Mouse (Mus musculus): ENCODE measurements around the gene Cttn. TPM values are rescaled to one million over a fixed set of nuclear protein-coding genes. Genes with fewer than 3 reads are reported as not detected.

The Cttn gene
- 85.8 and 91.3 TPM in 2 replicates for polyA plus RNA-seq (2012; rRNA removed)

GRCm38 (mm10) chr7:144470545-144471059 lies at the start of gene Cttn:
TSS of gene Cttn (minus strand) at chr7:144471009.
- Histone ChIP-seq H3K4me1 (ENCODE audit: control insufficient read depth, insufficient read depth, low read length) (peaks cover 10% of the 10 kb centered on the region; the same call in 1 of the 2 replicates), H3K4me3 (ENCODE audit: insufficient read depth, low read depth, low read length) (peak within 1 kb of the TSS; percentile 87), H3K27ac (ENCODE audit: insufficient read depth, low read depth, low read length) (peak within 1 kb of the TSS; percentile 80), H3K36me3 (ENCODE audit: control insufficient read depth, insufficient read depth, low read length) (no peaks in the 10 kb centered on the region), H3K27me3 (replicated peaks; ENCODE audit: control insufficient read depth, insufficient read depth, low read length) (no peaks in the 10 kb centered on the region)
- 2% methylated on average over 30 of the region's 30 CpGs for WGBS
- peak; percentile 95 for DNase-seq
- TF ChIP-seq POLR2A (IDR thresholded peaks at IDR 0.05; ENCODE audit: low read depth, low read length) (peak; percentile 59), CTCF (conservative IDR thresholded peaks at IDR 0.05; ENCODE audit: insufficient read depth, insufficient read length, low read depth, low read length) (no peak)

DNA sequence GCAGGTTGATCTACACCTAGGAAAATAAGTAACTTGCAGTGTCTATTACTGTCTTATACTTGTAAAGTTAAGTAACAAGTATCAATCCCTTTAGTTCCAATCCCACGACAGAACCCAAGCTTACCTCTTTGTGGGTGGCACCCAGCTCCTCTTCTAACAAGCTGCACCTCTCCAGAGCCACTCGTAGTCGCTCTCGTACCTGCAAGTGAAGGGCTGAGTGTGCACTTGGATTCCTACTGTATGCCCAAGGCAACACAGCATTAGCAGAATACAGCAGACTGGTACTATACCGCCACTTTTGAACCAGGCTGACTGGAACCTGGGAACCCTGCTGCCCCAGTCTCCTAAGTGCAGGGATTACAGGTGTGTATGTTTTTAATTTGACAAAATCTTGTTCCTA lies 49.0 kb upstream of the Cttn start:
- no peak overlapping the region for H3K4me3 ChIP-seq (ENCODE audit: insufficient read depth, low read depth, low read length)
- H3K27me3 ChIP-seq (replicated peaks; ENCODE audit: control insufficient read depth, insufficient read depth, low read length): no peaks in the 10 kb centered on the region
- no peaks in the 10 kb centered on the region for H3K4me1 ChIP-seq (ENCODE audit: control insufficient read depth, insufficient read depth, low read length)
- no peak for TF ChIP-seq POLR2A (IDR thresholded peaks at IDR 0.05; ENCODE audit: low read depth, low read length)
- no peak for TF ChIP-seq CTCF (conservative IDR thresholded peaks at IDR 0.05; ENCODE audit: insufficient read depth, insufficient read length, low read depth, low read length)
- H3K27ac ChIP-seq (ENCODE audit: insufficient read depth, low read depth, low read length): no peak overlapping the region
- no peak for DNase-seq
- WGBS: 92% methylated on average over 5 of the region's 5 CpGs
- H3K36me3 ChIP-seq (ENCODE audit: control insufficient read depth, insufficient read depth, low read length): no peaks in the 10 kb centered on the region; the same call in 1 of the 2 replicates

GRCm38 (mm10) chr7:144516711-144517110 lies 45.9 kb upstream of the Cttn start:
- no peaks in the 10 kb centered on the region; the same call in 1 of the 2 replicates for H3K36me3 ChIP-seq (ENCODE audit: control insufficient read depth, insufficient read depth, low read length)
- no peak for DNase-seq
- no peak overlapping the region for H3K27ac ChIP-seq (ENCODE audit: insufficient read depth, low read depth, low read length)

GRCm38 (mm10) chr7:144509090-144509489 lies 38.3 kb upstream of the Cttn start:
- TF ChIP-seq POLR2A (IDR thresholded peaks at IDR 0.05; ENCODE audit: low read depth, low read length) (no peak), CTCF (conservative IDR thresholded peaks at IDR 0.05; ENCODE audit: insufficient read depth, insufficient read length, low read depth, low read length) (no peak)
- Histone ChIP-seq H3K36me3 (ENCODE audit: control insufficient read depth, insufficient read depth, low read length) (no peaks in the 10 kb centered on the region; the same call in none of the 2 replicates), H3K27ac (ENCODE audit: insufficient read depth, low read depth, low read length) (no peak overlapping the region), H3K4me3 (ENCODE audit: insufficient read depth, low read depth, low read length) (no peak overlapping the region), H3K27me3 (replicated peaks; ENCODE audit: control insufficient read depth, insufficient read depth, low read length) (no peaks in the 10 kb centered on the region), H3K4me1 (ENCODE audit: control insufficient read depth, insufficient read depth, low read length) (no peaks in the 10 kb centered on the region)
- no peak for DNase-seq
- WGBS: 98% methylated on average over 4 of the region's 4 CpGs

More at GRCm38 (mm10) chr7:144516711-144517110, 45.9 kb upstream of the Cttn start:
- Histone ChIP-seq H3K4me1 (ENCODE audit: control insufficient read depth, insufficient read depth, low read length) (no peaks in the 10 kb centered on the region), H3K4me3 (ENCODE audit: insufficient read depth, low read depth, low read length) (no peak overlapping the region), H3K27me3 (replicated peaks; ENCODE audit: control insufficient read depth, insufficient read depth, low read length) (no peaks in the 10 kb centered on the region)
- no peak for TF ChIP-seq POLR2A (IDR thresholded peaks at IDR 0.05; ENCODE audit: low read depth, low read length)
- TF ChIP-seq CTCF (conservative IDR thresholded peaks at IDR 0.05; ENCODE audit: insufficient read depth, insufficient read length, low read depth, low read length): no peak
- 80% methylated on average over 5 of the region's 5 CpGs for WGBS

DNA sequence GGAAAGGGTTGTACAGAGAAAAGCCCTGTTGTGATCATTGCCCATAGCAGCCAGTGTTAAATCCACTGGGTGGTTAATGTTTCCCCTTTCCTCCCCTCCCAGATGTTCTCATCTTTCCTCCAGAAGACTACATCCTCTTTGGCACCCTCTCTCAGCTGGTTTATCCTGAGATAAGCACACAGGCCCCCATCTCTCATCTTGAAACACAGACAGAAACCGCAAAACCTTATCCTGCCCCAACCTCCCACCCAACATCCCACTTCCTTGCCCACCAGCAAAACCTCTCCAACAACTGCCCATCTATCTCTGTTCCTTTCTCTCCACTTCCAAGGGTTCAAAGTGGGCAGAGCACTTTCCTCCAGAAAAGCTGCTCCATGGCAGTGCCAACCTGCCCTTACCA lies 36.0 kb upstream of the Cttn start:
- H3K27ac ChIP-seq (ENCODE audit: insufficient read depth, low read depth, low read length): no peak overlapping the region
- TF ChIP-seq CTCF (conservative IDR thresholded peaks at IDR 0.05; ENCODE audit: insufficient read depth, insufficient read length, low read depth, low read length): no peak
- TF ChIP-seq POLR2A (IDR thresholded peaks at IDR 0.05; ENCODE audit: low read depth, low read length): no peak
- 100% methylated on average over 1 of the region's 1 CpGs for WGBS
- no peaks in the 10 kb centered on the region; the same call in none of the 2 replicates for H3K36me3 ChIP-seq (ENCODE audit: control insufficient read depth, insufficient read depth, low read length)
- no peaks in the 10 kb centered on the region for H3K4me1 ChIP-seq (ENCODE audit: control insufficient read depth, insufficient read depth, low read length)
- DNase-seq: no peak
- no peaks in the 10 kb centered on the region for H3K27me3 ChIP-seq (replicated peaks; ENCODE audit: control insufficient read depth, insufficient read depth, low read length)
- H3K4me3 ChIP-seq (ENCODE audit: insufficient read depth, low read depth, low read length): no peak overlapping the region

GRCm38 (mm10) chr7:144503959-144504358 lies 33.1 kb upstream of the Cttn start:
- Histone ChIP-seq H3K27me3 (replicated peaks; ENCODE audit: control insufficient read depth, insufficient read depth, low read length) (no peaks in the 10 kb centered on the region), H3K4me3 (ENCODE audit: insufficient read depth, low read depth, low read length) (no peak overlapping the region), H3K36me3 (ENCODE audit: control insufficient read depth, insufficient read depth, low read length) (peaks cover under 1% of the 10 kb centered on the region), H3K27ac (ENCODE audit: insufficient read depth, low read depth, low read length) (no peak overlapping the region), H3K4me1 (ENCODE audit: control insufficient read depth, insufficient read depth, low read length) (no peaks in the 10 kb centered on the region)
- WGBS: 82% methylated on average over 4 of the region's 4 CpGs
- TF ChIP-seq POLR2A (IDR thresholded peaks at IDR 0.05; ENCODE audit: low read depth, low read length) (no peak), CTCF (conservative IDR thresholded peaks at IDR 0.05; ENCODE audit: insufficient read depth, insufficient read length, low read depth, low read length) (no peak)
- no peak for DNase-seq

DNA sequence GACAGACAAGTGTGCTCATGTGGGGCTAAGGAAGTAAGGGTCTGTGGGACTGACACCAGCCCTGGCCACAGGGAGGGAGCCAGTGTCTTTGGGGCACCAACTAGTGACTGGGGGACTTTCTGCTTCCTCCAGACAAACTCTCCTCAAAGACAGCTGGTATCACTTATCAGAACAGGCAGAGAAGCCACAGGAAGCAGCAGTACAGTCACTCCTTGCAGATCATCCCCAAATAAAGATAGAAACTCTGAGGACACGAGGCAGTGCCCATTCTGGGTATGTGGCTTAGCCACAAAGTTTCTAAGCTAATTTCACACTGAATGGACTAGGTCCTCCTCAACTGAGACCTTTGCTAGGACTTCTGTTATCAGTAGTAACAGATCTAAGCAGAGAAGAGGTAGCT lies 22.1 kb upstream of the Cttn start:
- WGBS: 67% methylated on average over 1 of the region's 1 CpGs
- no peak for DNase-seq
- H3K4me1 ChIP-seq (ENCODE audit: control insufficient read depth, insufficient read depth, low read length): peaks cover 7% of the 10 kb centered on the region; the same call in 1 of the 2 replicates
- H3K27me3 ChIP-seq (replicated peaks; ENCODE audit: control insufficient read depth, insufficient read depth, low read length): no peaks in the 10 kb centered on the region
- TF ChIP-seq CTCF (conservative IDR thresholded peaks at IDR 0.05; ENCODE audit: insufficient read depth, insufficient read length, low read depth, low read length) (no peak), POLR2A (IDR thresholded peaks at IDR 0.05; ENCODE audit: low read depth, low read length) (no peak)
- no peak overlapping the region for H3K4me3 ChIP-seq (ENCODE audit: insufficient read depth, low read depth, low read length)
- H3K27ac ChIP-seq (ENCODE audit: insufficient read depth, low read depth, low read length): no peak overlapping the region
- H3K36me3 ChIP-seq (ENCODE audit: control insufficient read depth, insufficient read depth, low read length): peaks cover 5% of the 10 kb centered on the region; the same call in 1 of the 2 replicates
